Mouse (Mus musculus) heart, embryonic 11.5 days (tissue): ENCODE data around the gene Nr2f2. TPM values are rescaled to one million over a fixed set of nuclear protein-coding genes. Genes with fewer than 3 reads are reported as not detected.
A peak's percentile ranks its signal among the peaks of the same experiment; 100 is the strongest.

ENCODE experiments used
- ATAC-seq: fragments of 200-750 bp; cut with Nextera tagmentation; replicated peaks from 2 replicates; pipeline ENCODE4 v1.8.0; 2017; ENCODE audit warnings: moderate library complexity; ENCODE audit not compliant: insufficient number of reproducible peaks, low FRiP score, low TSS enrichment
- H3K27ac ChIP-seq: fragments of 300-500 bp; sonication (generic); 2 replicates; pipeline ENCODE4 v1.5.1; 2014; ENCODE audit warnings: mild to moderate bottlenecking, low read depth, low read length
- H3K27me3 ChIP-seq: fragments of 300-500 bp; sonication (generic); 2 replicates; pipeline ENCODE4 v1.6.1; 2014; ENCODE audit warnings: mild to moderate bottlenecking, low read length, mixed read lengths; ENCODE audit not compliant: control insufficient read depth, insufficient read depth
- H3K36me3 ChIP-seq: fragments of 300-500 bp; sonication (generic); 2 replicates; pipeline ENCODE4 v1.6.1; 2014; ENCODE audit warnings: mild to moderate bottlenecking, low read length, moderate library complexity, mixed read lengths; ENCODE audit not compliant: control insufficient read depth, insufficient read depth
- H3K4me1 ChIP-seq: fragments of 300-500 bp; sonication (generic); 2 replicates; pipeline ENCODE4 v1.6.1; 2014; ENCODE audit warnings: low read length; ENCODE audit not compliant: control insufficient read depth, insufficient read depth
- H3K4me2 ChIP-seq: fragments of 300-500 bp; sonication (generic); 2 replicates; pipeline ENCODE4 v1.6.1; 2014; ENCODE audit warnings: mild to moderate bottlenecking, moderate library complexity
- H3K4me3 ChIP-seq: fragments of 300-500 bp; sonication (generic); 2 replicates; pipeline ENCODE4 v1.5.1; 2014; ENCODE audit warnings: low read depth, low read length
- H3K9ac ChIP-seq: fragments of 300-500 bp; sonication (generic); 2 replicates; pipeline ENCODE4 v1.6.1; 2014; ENCODE audit warnings: mild to moderate bottlenecking, low read depth, low read length, moderate library complexity
- H3K9me3 ChIP-seq: fragments of 300-500 bp; sonication (generic); replicated peaks from 2 replicates; pipeline ENCODE4 v1.6.1; 2016; ENCODE audit warnings: low read length; ENCODE audit not compliant: control insufficient read depth
- WGBS: fragments of 180-500 bp; shearing (Covaris S2); extraction: QIAGEN DNeasy Blood & Tissue Kit; methylation state at CpG from one replicate; pipeline ENCODE4 v1.1.7; 2014; ENCODE audit not compliant: insufficient replicate concordance; 5-methylcytosine and 5-hydroxymethylcytosine counted together
- polyA plus RNA-seq: library from polyadenylated mRNA; unstranded; fragments of >200 nt; fragmentation: Nextera tagmentation; extraction: Ambion mirVana; gene quantifications from 2 replicates; pipeline ENCODE4 v1.2.1, GENCODE M21; 2014

Nr2f2 gene
- polyA plus RNA-seq, 1 experiment from 2014 or later: 34.4 TPM

DNA sequence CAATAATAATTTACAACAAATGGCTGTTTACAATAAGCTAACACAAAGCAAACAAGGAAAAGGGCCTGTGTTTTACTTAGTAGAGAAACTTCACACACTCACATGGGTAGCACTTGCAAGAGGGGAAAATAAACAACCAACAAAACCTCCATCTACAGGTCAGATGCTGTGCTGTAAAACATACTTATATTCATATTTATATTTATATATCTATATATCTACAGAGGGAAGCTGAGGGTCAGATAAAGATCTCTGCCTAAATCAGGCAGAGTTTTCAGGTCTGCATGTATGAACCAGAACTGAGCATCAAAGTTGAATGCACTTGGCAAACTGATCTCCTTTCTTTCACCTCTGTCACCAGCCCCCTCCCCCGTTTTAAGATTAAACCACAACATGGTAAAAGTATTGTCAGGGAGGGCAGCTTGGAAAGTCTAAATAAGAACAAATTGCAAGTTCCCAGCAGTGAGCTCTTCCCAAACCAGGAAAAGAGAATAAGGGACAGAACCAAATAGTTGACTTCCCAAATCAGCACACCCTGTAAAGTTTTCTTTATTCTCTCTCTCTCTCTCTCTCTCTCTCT lies 14.5 kb downstream of the Nr2f2 start:
- peak overlapping the region; percentile 47; the same call in 1 of the 2 replicates for H3K9ac ChIP-seq
- peak overlapping the region; percentile 75 for H3K4me2 ChIP-seq
- no peaks in the 10 kb centered on the region for H3K36me3 ChIP-seq
- 0% methylated on average over 1 of the region's 1 CpGs for WGBS
- peaks cover 12% of the 10 kb centered on the region for H3K4me1 ChIP-seq
- peaks cover 45% of the 10 kb centered on the region for H3K27me3 ChIP-seq
- peak overlapping the region; percentile 67; the same call in 1 of the 2 replicates for H3K4me3 ChIP-seq
- H3K27ac ChIP-seq: peak overlapping the region; percentile 86; the same call in 1 of the 2 replicates
- no peaks in the 10 kb centered on the region for H3K9me3 ChIP-seq
- ATAC-seq: no peak

DNA sequence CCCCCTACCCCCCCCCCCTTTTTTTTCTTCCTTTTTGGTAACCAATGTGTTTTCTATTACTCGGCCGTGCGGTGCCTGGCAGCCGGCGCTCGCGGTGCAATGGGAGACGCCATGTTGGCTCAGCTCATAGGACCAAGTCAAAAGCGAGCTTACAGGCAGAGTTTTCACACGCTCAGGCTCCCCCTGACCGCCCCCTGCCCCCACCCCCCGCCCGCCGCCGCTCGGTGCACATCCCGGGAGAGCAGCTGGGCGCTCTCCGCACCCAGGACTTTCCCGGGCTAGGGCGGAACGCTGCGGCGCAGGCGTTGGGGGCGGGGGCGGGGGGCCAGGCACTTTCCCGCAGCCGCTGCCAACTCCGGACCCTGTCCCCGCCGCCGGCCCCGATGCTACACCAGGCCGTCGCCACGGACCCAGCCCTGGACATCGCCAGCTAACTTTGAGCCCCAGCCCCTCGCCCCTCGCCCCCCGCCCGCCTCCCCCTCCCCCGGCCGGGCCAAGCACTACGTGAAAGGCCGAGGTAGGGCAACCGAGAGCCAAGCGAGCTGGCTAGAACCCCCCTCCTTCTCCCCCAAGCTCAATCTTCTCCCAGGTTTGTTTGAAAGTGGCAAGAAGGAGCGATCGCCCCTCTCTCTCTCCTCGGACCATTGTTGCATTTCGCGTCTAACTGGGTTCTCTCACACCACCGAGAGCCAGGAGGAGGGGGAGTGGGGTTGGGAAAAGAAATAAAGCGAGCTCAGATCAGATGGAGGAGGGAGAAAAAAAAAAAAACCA lies 15.6 kb downstream of the Nr2f2 start:
- H3K9ac ChIP-seq: peak overlapping the region; percentile 82
- peak overlapping the region; percentile 75 for H3K4me2 ChIP-seq
- peak overlapping the region; percentile 86 for H3K27ac ChIP-seq
- ATAC-seq: peak; percentile 29
- H3K9me3 ChIP-seq: no peaks in the 10 kb centered on the region
- peaks cover 47% of the 10 kb centered on the region for H3K27me3 ChIP-seq
- peak overlapping the region; percentile 67 for H3K4me3 ChIP-seq
- H3K36me3 ChIP-seq: no peaks in the 10 kb centered on the region
- WGBS: under 1% methylated on average over 42 of the region's 55 CpGs
- peaks cover 18% of the 10 kb centered on the region for H3K4me1 ChIP-seq

DNA sequence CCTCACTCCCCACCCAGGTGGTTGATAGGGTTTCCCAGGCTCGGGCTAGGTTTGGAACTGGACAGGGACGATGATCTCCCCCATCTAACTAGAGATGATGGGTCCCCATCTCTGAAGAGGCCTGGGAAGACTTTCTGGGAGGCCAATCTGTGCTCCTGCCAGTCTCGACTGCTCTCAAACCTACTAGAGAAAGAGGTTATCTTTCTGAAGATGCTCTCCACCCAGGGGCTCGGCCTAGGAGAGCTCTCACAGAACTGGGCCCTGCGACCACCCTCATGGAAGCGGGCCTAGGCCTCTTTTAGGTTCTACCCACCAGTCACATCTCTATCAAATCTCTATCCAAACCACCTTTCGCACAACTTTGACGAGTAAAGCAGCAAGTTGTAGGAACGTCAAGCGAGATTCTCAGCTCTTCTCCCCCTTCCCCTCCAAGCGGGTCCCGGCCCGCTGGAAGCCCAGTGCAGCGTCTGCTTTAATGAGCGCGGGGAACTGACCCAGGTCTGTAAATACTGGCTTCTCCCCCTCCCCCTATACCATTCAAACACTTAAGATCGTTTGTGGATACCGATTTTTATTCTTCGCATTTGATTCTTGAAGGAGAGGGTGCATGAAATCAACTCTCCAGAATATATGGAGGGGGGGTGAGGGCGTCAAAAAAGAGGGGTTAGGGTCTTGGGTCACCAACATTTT lies 16.4 kb downstream of the Nr2f2 start:
- Histone ChIP-seq H3K36me3 (no peaks in the 10 kb centered on the region), H3K27me3 (peaks cover 51% of the 10 kb centered on the region), H3K9ac (peak overlapping the region; percentile 82), H3K9me3 (no peaks in the 10 kb centered on the region), H3K4me3 (peak overlapping the region; percentile 67), H3K27ac (peak overlapping the region; percentile 86; the same call in 1 of the 2 replicates), H3K4me1 (peaks cover 21% of the 10 kb centered on the region), H3K4me2 (peak overlapping the region; percentile 75)
- no peak for ATAC-seq
- 9% methylated on average over 20 of the region's 20 CpGs for WGBS

GRCm38 (mm10) chr7:70348977-70349615 lies 17.4 kb downstream of the Nr2f2 start:
- peak overlapping the region; percentile 43; the same call in 1 of the 2 replicates for H3K9ac ChIP-seq
- H3K9me3 ChIP-seq: no peaks in the 10 kb centered on the region
- peaks cover 21% of the 10 kb centered on the region for H3K4me1 ChIP-seq
- no peak overlapping the region for H3K4me3 ChIP-seq
- no peak overlapping the region for H3K27ac ChIP-seq
- H3K4me2 ChIP-seq: peak overlapping the region; percentile 39
- H3K27me3 ChIP-seq: peaks cover 55% of the 10 kb centered on the region
- H3K36me3 ChIP-seq: no peaks in the 10 kb centered on the region
- ATAC-seq: no peak
- 11% methylated on average over 11 of the region's 11 CpGs for WGBS

- 11% methylated on average over 30 of the region's 30 CpGs for WGBS
- Histone ChIP-seq H3K4me3 (0 out of 2 replicates have a peak overlapping the region, but pooled peaks have one; percentile 8), H3K27ac (0 out of 2 replicates have a peak overlapping the region, but pooled peaks have one; percentile 50), H3K27me3 (peaks cover 62% of the 10 kb centered on the region), H3K9me3 (no peaks in the 10 kb centered on the region), H3K9ac (peak overlapping the region; percentile 43; the same call in 1 of the 2 replicates), H3K4me1 (peaks cover 21% of the 10 kb centered on the region), H3K4me2 (peak overlapping the region; percentile 39), H3K36me3 (no peaks in the 10 kb centered on the region)
- no peak for ATAC-seq
These were observed 18.2 kb downstream of the Nr2f2 start for GRCm38 (mm10) chr7:70348064-70348976.

- Histone ChIP-seq H3K27ac (0 out of 2 replicates have a peak overlapping the region, but pooled peaks have one; percentile 50), H3K4me2 (0 out of 2 replicates have a peak overlapping the region, but pooled peaks have one; percentile 7), H3K27me3 (peaks cover 69% of the 10 kb centered on the region), H3K4me1 (peaks cover 21% of the 10 kb centered on the region), H3K9ac (0 out of 2 replicates have a peak overlapping the region, but pooled peaks have one; percentile 40), H3K4me3 (no peak overlapping the region), H3K36me3 (no peaks in the 10 kb centered on the region), H3K9me3 (no peaks in the 10 kb centered on the region)
- 7% methylated on average over 14 of the region's 14 CpGs for WGBS
- ATAC-seq: no peak
These were observed 18.9 kb downstream of the Nr2f2 start for GRCm38 (mm10) chr7:70347618-70347958.

GRCm38 (mm10) chr7:70346951-70347617 lies 19.5 kb downstream of the Nr2f2 start:
- Histone ChIP-seq H3K4me1 (peaks cover 21% of the 10 kb centered on the region), H3K36me3 (no peaks in the 10 kb centered on the region), H3K9ac (no peak overlapping the region), H3K4me3 (no peak overlapping the region), H3K9me3 (no peaks in the 10 kb centered on the region), H3K4me2 (0 out of 2 replicates have a peak overlapping the region, but pooled peaks have one; percentile 6), H3K27ac (no peak overlapping the region), H3K27me3 (peaks cover 71% of the 10 kb centered on the region)
- ATAC-seq: no peak
- WGBS: 12% methylated on average over 20 of the region's 20 CpGs
